Mouse (Mus musculus) CH12.LX (cell line): ENCODE measurements at regions not wholly inside any gene's neighbourhood (a gene's known extent, or its start where the extent isn't known, plus 50 kb on each side); places are given as distances from the start of the nearest gene placed in this dataset.

Source experiments
- EP300 ChIP-seq: IDR thresholded peaks from 2 replicates; pipeline ENCODE4 v1.6.1; 2011; ENCODE audit warnings: low read length, improper control_type of control experiment
- POLR2A ChIP-seq: IDR thresholded peaks from 2 replicates; pipeline ENCODE4 v1.6.1; 2011; ENCODE audit warnings: low read depth, mild to moderate bottlenecking, improper control_type of control experiment, low read length

GRCm38 (mm10) chr11:22458951-22459703 is 52.8 kb upstream of the Tmem17 start:
- no peak for TF ChIP-seq EP300
- TF ChIP-seq POLR2A = no peak
